Mouse (Mus musculus): Measurements from ENCODE around the gene Sema3g.

DNA sequence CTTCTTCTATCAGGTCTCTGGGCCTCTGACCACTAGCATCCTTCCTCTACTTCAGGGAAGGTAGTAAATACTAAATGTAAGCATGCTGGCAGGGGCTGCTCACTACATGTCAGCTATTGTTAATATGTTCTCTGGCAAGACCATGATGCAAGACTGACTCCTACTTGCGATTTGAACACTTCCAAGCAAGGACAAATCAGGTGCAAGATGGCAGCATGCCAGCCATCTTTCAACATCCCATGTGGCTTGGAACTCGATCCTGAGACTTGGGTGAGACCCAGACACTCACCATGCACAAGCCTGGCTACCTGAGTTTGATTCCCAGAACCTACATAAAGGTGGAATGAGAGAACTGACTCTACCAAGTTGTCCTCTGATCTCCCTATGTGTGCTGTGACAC is 25.7 kb upstream of the Sema3g start:
- TF ChIP-seq GATA1 (IDR thresholded peaks at IDR 0.05; ENCODE audit: borderline replicate concordance, low read length) (no peak), FLI1 (IDR thresholded peaks at IDR 0.05; ENCODE audit: low read length) (no peak)

Measured in megakaryocyte, embryonic 14.5 days (primary cell).